Mouse (Mus musculus) kidney, adult 2 months (tissue): ENCODE data around the gene Snx21. TPM values are rescaled to one million over a fixed set of nuclear protein-coding genes. Genes with fewer than 3 reads are reported as not detected.

Source experiments
- DNase-seq: peaks from one replicate; pipeline ENCODE4 v3.0.0; 2021
- H3K27ac ChIP-seq: fragments of 200-500 bp; 2 replicates; pipeline ENCODE4 v1.5.1; 2012; ENCODE audit warnings: low read depth, low read length, control low read depth, inconsistent platforms; ENCODE audit not compliant: insufficient read depth
- H3K27me3 ChIP-seq: fragments of 200-500 bp; replicated peaks from 2 replicates; pipeline ENCODE4 v1.6.1; 2012; ENCODE audit warnings: mild to moderate bottlenecking, moderate library complexity, low read length, inconsistent platforms; ENCODE audit not compliant: control insufficient read depth, insufficient read depth
- H3K36me3 ChIP-seq: fragments of 200-500 bp; 2 replicates; pipeline ENCODE4 v1.6.1; 2012; ENCODE audit warnings: mild to moderate bottlenecking, moderate library complexity, low read length, inconsistent platforms; ENCODE audit not compliant: control insufficient read depth, insufficient read depth
- H3K4me1 ChIP-seq: fragments of 200-500 bp; 2 replicates; pipeline ENCODE4 v1.6.1; 2011; ENCODE audit warnings: low read length; ENCODE audit not compliant: control insufficient read depth, insufficient read depth
- H3K4me3 ChIP-seq: fragments of 200-500 bp; 2 replicates; pipeline ENCODE4 v1.5.1; 2011; ENCODE audit warnings: mild to moderate bottlenecking, low read depth, low read length, control low read depth; ENCODE audit not compliant: insufficient read depth
- CTCF ChIP-seq: fragments of 200-500 bp; conservative IDR thresholded peaks from 2 replicates; pipeline ENCODE4 v1.5.1; 2011; ENCODE audit warnings: low read depth, mild to moderate bottlenecking, control low read depth, low read length, moderate library complexity, mixed read lengths; ENCODE audit not compliant: insufficient read depth, insufficient read length
- POLR2A ChIP-seq: fragments of 200-500 bp; IDR thresholded peaks from one replicate; pipeline ENCODE4 v1.6.1; 2011; ENCODE audit warnings: low read depth, low read length, control low read depth
- WGBS: fragments of 180-500 bp; shearing (Covaris S2); methylation state at CpG from one replicate; pipeline ENCODE4 v1.1.7; 2018; 5-methylcytosine and 5-hydroxymethylcytosine counted together
- polyA plus RNA-seq: library from polyadenylated mRNA; depleted of rRNA; stranded (reverse); fragments of >200 nt; gene quantifications from 2 replicates; pipeline ENCODE4 v1.2.3, GENCODE M21; 2012

Snx21 gene
- polyA plus RNA-seq, 1 experiment, result 23.2 TPM

DNA sequence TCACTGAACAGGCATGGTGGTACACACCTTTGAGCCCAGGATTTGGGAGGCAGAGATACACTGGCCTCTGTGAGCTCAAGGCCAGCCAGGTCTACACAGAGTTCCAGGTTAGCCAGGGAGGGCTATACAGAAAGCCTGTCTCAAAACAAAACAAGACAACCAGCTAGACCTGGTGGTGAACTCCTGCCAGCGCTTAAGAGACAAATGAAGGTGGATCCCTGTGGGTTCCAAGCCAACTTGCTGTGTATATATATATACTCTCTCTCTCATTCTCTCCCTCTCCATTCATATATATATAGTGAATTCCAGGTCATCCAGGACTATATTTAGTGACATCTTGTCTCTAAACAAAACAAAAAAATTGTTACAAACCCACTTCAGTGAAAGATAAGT lies 18.3 kb downstream of the Snx21 start:
- H3K27ac ChIP-seq, result no peak overlapping the region

DNA sequence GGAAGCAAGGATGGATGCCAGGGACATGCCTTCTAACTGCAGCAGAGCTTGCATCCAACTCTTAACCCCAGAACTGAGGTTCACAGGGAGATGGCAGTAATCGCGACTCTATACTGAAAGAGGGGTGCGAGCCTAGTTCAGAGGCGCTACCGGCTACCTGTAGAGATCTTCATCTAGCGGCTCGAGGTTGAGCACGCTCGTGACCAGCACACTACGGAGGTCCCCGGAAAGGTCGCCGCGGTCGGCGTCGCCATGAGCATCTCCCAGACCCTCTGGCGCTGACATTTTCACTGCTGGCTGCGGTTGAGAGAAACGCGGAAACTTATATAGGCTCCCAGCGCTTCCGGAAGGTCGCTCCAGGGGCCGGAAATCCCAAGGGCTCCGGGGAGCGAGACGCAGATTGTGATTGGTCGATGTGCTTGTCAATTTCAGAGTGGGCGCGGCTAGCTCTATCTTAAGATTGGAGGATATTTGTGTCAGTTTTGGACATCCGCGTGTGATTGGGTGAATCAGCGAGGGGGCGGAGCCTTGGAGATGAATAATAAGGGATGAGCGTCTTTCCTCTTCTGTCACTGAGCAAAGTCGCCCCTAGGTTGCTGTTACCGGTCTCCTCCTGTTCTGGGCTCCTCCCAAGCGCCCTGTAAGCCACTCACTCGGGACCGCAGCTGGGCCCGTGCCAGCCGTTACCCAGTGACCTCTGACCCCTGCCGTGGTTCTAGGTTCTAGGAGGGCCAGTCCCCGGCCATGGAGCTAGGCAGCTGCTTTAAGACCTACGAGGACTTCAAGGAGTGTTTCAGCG lies 19.1 kb downstream of the Snx21 start, which contains the start of the genes Acot8 and Zswim3:
Gene Acot8, minus strand, starts transcription at position 350 of the 799 bp plus-strand sequence.
Gene Zswim3, plus strand, starts transcription at position 566 of the 799 bp plus-strand sequence.
- DNase-seq, result peak; percentile 100
- under 1% methylated on average over 47 of the region's 47 CpGs for WGBS
- peaks cover 19% of the 10 kb centered on the region for H3K4me1 ChIP-seq
- H3K27me3 ChIP-seq, result no peaks in the 10 kb centered on the region
- peak within 1 kb of the TSS; percentile 100 for H3K4me3 ChIP-seq
- TF ChIP-seq POLR2A (peak; percentile 88), CTCF (no peak)
- peak within 1 kb of the TSS; percentile 82 for H3K27ac ChIP-seq
- H3K36me3 ChIP-seq, result no peaks in the 10 kb centered on the region; the same call in 1 of the 2 replicates

More for the DNA sequence above, 18.3 kb downstream of the Snx21 start:
- DNase-seq, result no peak
- Histone ChIP-seq H3K4me1 (peaks cover 19% of the 10 kb centered on the region), H3K4me3 (peak overlapping the region; percentile 100), H3K27me3 (no peaks in the 10 kb centered on the region), H3K36me3 (no peaks in the 10 kb centered on the region; the same call in 1 of the 2 replicates)
- 34% methylated on average over 1 of the region's 1 CpGs for WGBS
- TF ChIP-seq CTCF (no peak), POLR2A (no peak)

DNA sequence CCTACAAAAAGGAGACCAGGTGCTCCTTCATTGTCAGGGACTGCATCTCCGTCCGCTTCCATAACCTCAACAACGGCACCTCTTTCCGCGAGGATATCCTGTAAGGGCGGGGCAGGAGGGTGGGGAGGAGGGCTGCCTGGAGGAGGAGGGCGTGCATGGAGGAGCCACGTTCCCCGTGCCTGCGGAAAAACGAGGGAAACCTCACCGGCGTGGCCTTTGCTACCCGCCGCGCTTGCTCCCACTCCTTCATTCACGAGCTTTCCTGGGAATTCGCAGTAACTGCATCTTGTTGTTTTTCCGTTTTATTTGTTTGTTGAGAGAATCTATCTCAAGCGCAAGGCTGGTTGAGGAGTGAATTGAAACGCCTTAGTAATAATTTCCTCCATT lies 19.7 kb downstream of the Snx21 start:
- 1% methylated on average over 20 of the region's 21 CpGs for WGBS
- DNase-seq, result no peak
- TF ChIP-seq POLR2A, result no peak
- TF ChIP-seq CTCF, result no peak
- Histone ChIP-seq H3K36me3 (no peaks in the 10 kb centered on the region; the same call in 1 of the 2 replicates), H3K4me3 (peak overlapping the region; percentile 53), H3K27ac (peak overlapping the region; percentile 61), H3K27me3 (no peaks in the 10 kb centered on the region), H3K4me1 (peaks cover 17% of the 10 kb centered on the region)

DNA sequence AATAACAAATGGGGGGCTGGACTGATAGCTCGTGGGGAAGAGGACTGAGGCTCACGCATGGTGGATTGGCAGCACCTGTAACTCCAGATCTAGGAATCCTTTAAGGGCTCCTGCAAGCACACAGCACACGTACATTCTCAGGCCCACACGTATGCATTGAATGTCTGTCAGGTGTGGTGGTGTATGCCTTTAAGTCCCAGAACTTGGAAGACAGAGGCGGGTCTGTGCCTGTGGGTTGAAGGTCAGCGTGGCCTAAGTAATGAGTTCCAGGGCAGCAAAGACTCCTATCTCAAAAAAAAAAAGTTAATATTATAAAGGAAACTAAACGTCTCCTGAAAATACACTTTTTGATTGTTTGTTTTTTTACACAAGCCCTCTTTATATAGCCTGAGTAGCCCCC lies 21.0 kb downstream of the Snx21 start:
- DNase-seq, result peak; percentile 51
- Histone ChIP-seq H3K4me1 (peaks cover 15% of the 10 kb centered on the region), H3K4me3 (no peak overlapping the region), H3K27me3 (no peaks in the 10 kb centered on the region), H3K36me3 (no peaks in the 10 kb centered on the region), H3K27ac (no peak overlapping the region)
- WGBS, result 61% methylated on average over 7 of the region's 7 CpGs
- TF ChIP-seq POLR2A (no peak), CTCF (no peak)

DNA sequence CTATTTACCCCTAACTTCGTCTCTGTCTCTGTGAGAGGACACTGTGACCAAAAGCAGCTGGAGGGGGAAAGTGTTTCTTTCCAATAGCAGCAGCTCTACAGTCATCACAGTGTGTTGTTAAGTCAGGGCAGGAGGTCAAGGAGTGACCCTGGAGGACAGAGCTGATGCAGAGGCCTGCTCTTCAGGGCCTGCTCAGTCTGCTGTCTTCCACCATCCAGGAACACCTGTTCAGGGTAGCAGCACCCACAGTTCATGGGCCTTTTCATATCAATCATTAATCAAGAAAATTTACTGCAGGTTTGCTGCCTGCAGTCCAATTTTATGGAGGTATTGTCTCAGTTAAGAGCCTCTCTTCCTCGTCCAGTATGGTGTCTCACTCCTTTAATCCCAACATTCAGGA lies 27.9 kb downstream of the Snx21 start:
- WGBS, result 36% methylated on average over 2 of the region's 2 CpGs

DNA sequence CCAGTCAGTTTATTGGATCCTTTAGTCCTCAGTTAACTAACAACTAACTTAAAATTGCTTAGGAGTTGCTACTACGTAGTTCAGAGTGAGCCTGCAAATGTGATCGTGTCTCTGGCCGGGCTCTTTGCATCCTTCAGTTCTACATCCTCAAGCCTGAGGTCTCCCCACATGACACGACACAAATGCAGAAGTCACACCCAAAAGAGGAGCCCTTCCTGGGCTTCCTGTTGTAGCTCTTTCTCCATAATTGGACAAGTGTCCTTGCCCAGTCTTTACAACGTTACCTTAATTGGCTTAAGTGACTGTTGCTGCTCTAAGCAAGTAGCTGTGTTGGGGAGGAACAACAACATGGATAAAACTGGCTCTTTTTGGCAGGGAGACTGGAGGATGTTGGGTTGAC lies 29.7 kb downstream of the Snx21 start:
- H3K36me3 ChIP-seq, result no peaks in the 10 kb centered on the region
- H3K27me3 ChIP-seq, result no peaks in the 10 kb centered on the region
- TF ChIP-seq CTCF, result no peak
- no peak for TF ChIP-seq POLR2A
- 87% methylated on average over 5 of the region's 5 CpGs for WGBS
- no peak overlapping the region for H3K27ac ChIP-seq
- no peaks in the 10 kb centered on the region for H3K4me1 ChIP-seq
- DNase-seq, result no peak
- no peak overlapping the region for H3K4me3 ChIP-seq

More for the DNA sequence above, 27.9 kb downstream of the Snx21 start:
- Histone ChIP-seq H3K4me1 (no peaks in the 10 kb centered on the region), H3K36me3 (no peaks in the 10 kb centered on the region), H3K27ac (no peak overlapping the region), H3K4me3 (no peak overlapping the region), H3K27me3 (no peaks in the 10 kb centered on the region)
- TF ChIP-seq POLR2A (no peak), CTCF (no peak)
- DNase-seq, result peak; percentile 38

DNA sequence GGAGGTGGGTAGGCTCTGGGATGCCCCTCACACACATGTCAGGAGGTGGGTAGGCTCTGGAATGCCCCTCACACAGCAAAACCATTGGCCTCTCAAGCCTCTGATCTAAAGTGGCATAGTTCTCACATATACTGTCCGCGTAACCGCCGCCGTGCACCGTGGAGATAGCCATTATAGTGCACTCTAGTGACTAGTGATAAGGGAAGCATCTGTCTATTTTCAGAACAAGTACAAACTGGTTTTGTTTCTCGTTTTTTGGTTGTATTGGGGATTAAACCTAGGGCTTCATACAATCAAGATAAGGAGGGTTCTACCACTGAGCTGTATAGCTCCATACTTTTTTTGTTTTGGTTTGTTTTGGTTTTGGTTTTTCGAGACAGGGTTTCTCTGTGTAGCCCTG lies 30.2 kb downstream of the Snx21 start:
- Histone ChIP-seq H3K27me3 (no peaks in the 10 kb centered on the region), H3K4me1 (no peaks in the 10 kb centered on the region), H3K4me3 (no peak overlapping the region), H3K36me3 (no peaks in the 10 kb centered on the region), H3K27ac (no peak overlapping the region)
- WGBS, result 93% methylated on average over 8 of the region's 8 CpGs
- DNase-seq, result no peak
- TF ChIP-seq CTCF (no peak), POLR2A (no peak)
